Mouse (Mus musculus) spleen, embryonic (tissue): ENCODE data around the gene Soat1.

Source experiments
- CTCF ChIA-PET: fragments of 350-600 bp; sonication (Branson Sonifier 250); formaldehyde crosslinking; loops from one replicate; lab custom pipeline; 2022; lab: Charles Lee

Soat1 gene

DNA sequence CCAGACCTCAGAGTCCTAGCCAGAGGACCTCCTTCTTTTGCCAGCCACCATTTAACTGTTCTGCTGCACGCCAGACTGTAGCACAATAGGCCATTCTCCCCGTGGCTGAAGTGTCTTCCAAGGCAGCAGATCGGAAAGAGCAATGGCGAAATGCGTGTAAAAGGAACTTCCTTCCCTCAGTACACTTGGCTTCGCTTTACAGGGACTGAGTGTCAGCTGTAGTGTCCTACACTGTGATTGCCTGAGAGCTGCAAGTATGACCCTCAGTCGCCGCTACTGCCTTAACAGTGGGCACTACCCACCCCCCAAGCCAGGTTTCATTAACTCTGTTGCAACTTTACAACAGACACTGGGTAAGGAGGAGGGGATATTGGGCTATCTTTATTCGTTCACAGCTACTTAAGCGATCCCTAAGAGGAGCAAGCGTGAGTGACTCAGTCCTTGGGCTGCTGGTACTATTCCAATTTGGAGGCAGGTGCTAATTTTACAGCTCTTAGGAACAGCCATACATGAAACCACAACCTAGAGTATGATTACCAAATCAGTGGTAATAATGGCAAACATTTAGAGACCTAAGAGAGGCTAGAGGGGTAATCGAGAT, 6.4 kb downstream of the Soat1 start:
- CTCF ChIA-PET: no interaction called here

DNA sequence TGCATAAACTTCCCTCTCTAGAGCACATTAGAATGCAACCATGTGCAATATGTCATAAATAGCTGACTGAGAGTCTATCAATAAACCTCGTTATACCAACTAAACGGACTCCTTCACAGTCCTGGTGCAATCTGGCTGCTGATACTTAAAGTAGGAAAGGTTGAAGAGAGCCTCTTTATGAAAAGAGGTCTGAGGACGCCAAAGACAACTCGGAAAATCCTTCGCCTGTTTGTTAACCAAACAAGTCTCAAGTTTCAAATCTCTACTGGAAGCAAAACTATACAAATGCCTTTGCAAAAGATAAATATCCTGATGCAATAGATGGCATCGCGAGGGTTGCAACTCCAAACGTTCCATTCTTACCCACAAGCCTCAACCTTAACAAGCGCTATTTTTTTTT, 9.2 kb downstream of the Soat1 start:
- CTCF ChIA-PET: no interaction called here

DNA sequence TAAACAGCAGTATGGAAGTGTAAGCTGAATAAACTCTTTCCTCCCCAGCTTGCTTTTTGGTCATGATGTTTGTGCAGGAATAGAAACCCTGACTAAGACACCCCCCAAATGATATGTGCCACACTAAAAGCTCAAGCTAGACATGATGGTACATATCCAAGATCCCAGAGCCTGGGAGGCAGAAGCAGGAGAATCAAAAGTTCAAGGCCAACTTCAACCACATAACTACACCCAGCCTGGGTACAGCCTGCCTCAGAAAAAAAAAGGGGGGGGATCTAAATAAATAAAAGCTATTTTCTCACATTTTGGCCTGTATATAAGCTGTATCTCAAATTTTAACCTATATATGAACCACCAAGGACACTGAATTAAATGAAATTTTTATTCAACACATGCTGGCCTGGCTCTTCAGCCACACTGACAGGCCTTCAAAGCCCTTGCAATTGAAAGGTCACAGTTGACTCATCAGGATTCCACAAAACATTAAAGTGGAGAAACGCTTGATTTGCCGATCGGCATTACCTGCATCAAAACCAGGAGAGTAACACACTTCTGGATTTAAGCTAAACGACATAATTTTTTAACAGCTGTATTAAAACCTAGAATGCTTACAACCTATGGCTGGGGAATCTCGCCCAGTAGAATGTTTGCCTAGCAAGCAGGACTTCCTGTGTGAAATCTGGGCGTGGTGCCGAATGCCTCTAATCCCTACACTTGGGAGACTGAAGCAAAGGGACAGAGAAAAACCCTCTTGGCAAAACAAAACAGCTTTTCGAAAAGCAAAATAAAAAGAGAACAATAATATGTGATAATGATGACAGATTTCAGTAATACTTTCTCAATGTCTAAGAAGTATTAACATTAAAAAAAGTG, 9.9 kb downstream of the Soat1 start:
- CTCF ChIA-PET: no interaction called here

DNA sequence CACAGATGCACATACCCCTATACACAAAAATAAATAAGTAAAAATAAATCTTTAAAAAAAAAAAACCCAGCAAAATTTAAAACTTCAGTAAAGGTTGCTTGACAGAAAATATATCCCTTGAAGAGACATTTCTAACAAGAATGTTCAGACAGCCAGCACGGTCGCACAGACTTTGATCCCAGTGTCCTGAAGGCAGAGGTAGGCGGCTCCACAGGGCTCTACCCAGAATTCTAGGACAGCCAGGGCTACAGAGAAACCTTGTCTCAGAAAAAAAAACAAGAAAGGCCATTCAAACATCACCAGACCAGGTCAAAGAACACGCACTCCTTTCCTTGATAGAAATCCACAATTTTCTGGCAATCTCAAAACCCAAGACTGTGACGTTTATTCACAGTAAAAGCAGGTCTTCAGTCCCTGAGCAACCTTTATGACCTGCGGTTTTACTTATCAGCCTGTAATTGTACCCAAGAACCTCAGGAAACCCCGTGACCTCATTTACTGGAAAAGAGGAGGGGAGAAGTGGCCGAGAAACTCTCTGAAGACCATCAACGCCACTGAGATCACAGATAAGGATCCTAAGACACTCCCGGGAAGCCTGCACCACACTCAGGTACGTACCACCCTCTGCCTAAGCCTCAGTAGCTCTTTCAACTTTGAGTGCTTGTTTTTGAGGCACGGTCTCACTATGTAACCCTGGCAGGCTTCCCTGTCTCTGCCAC, 11.7 kb downstream of the Soat1 start:
- CTCF ChIA-PET: interaction anchor here (0.6 kb wide), 1 partner anchor 325 kb away, joined by 3 read pairs; no protein-coding TSS in a partner anchor

DNA sequence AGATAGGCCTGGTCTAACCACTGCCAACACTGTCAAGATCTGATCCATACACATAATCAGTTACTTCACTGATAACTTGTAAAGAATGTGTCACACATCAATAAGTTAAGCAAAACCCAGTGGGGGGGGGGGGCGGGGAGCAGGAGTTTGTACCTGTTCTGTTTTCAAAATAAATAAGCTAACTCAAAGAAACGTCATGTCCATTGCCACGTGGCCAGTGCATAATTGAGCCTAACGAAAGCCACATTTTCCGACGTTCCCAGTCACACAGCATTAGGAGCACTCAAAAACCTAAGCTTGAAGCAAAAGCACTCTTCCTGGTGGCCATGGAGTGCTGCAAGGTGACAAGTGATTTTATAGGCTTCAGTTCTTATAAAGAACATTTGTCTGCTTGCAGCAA, 13.1 kb downstream of the Soat1 start:
- CTCF ChIA-PET: interaction anchor here (0.6 kb wide), 1 partner anchor 404 kb away, joined by 3 read pairs; no protein-coding TSS in a partner anchor

DNA sequence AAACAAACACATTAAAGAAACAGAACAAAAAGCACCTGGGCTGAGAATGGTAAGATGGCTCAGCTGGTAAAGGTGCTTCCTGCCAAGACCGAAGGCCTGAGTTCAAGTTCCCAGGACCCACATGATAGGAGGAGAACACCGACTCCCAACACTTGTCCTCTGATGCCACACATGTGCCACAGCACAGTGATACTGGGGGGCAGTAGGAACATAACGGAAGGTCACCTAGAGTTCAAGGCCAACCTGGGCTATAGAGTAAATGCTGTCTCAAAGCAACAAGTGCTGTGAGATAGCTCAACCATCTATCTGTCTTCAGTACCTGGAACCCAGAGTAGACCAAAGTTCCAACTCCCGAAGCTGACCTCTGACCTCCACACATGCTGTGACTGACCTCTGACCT, 13.9 kb downstream of the Soat1 start:
- CTCF ChIA-PET: interaction anchor here (1.0 kb wide), 1 partner anchor 13 kb away, joined by 3 read pairs; no protein-coding TSS in a partner anchor

DNA sequence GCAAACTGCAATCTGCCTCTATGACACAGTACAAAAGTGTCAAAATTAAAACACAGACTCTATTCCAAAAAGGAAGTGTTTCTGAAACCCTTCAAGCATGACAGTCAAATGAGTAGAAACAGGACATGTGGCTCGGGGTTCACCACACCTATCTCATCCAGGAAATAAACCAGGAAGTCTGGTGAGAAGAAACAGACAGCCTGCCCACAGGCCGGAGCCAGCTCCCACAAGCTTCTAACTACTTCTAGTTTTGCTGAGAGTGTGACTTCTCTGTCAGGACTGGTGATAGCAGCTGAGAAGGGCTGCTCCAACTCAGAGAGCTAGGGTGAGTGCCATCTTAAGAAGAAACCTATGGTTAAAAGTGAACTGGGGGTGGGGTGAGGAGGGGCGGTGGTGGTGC, 14.4 kb downstream of the Soat1 start:
- CTCF ChIA-PET: interaction anchor here (1.0 kb wide), 1 partner anchor 13 kb away, joined by 3 read pairs; no protein-coding TSS in a partner anchor

DNA sequence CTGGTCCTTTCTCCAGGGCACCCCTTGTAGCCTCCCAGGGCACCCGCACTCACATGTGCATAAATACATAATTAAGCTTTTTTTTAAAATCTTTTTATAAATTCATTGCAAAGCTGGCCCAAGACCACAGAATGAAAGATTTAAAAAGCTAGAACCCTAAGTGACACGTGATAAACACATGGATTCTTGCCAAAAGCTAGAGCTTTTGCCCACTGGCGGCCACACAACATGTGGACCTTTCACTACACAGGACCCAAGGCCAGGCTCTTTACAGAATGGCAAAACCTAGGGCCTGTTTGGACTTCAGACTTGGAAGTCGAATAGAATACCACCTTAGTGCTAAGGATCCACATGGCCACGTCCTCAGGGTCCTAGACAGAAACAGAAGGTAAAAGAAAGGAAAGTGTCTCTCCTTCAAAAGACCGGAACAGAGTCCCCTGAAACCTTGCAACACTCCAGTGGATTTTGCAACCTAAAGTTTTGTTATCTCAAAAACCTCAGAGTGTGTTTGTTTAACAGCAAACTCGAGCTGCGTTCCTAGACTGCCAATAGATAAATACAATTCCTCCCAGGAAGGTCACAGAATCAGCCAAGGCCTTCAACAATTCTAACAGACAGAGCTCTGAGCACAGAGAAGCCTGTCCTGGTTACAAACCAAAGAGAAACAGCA, 15.6 kb downstream of the Soat1 start:
- CTCF ChIA-PET: interaction anchor here (0.6 to 0.8 kb wide), 2 partner anchors 127 to 169 kb away, joined by 3 to 7 read pairs; no protein-coding TSS in a partner anchor

DNA sequence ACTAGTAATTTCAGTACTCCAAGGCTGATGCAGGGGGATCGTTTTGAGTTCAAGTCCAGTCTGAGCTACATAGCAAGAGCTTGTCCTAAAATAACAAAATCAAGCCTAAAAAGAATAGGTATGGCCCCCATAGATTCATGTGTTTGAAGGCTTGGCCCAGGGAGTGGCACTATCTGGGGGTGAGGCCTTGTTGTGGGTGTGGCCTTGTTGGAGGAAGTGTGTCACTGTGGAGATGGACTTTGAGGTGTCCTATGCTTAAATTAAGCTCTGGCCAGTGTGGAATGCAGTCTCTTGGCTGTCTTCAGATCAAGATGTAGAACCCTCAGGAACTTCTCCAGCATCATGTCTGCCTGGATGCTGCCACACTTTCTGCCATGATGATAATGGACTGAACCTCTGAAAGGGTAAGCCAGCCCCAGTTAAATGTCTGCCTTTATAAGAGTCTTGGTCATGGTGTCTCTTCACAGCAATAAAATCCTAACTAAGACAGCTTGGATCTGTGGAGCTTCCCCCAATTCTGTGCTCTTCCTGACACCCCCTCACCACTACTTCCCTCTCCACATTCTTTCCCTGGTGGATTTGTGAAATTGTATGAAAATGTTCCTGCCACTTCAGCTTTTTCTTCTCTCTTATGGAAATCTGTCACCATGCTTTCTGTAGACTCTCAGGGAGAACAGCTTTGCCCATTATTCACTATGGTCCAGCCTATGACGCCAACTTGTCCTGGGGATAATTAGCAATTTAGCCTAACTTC, 18.9 kb downstream of the Soat1 start:
- CTCF ChIA-PET: no interaction called here

DNA sequence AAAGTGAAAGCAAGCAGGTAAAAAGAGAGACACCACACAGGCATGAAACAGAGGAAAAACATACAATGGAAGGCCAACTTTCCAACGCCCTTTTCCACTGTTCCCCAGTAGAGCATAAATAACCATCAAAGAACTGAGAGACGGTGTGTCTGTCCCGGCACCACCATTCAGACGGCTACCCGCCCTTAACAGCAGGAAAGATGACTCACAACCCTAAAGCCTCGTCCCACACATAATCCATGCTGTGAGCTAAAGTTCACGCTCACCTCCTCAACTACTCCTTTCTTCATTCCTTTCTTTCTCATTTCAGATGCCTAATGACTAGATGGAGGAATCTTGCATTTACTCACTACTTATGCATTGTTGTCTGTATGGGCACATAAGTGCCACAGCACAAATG, 19.7 kb downstream of the Soat1 start:
- CTCF ChIA-PET: no interaction called here

DNA sequence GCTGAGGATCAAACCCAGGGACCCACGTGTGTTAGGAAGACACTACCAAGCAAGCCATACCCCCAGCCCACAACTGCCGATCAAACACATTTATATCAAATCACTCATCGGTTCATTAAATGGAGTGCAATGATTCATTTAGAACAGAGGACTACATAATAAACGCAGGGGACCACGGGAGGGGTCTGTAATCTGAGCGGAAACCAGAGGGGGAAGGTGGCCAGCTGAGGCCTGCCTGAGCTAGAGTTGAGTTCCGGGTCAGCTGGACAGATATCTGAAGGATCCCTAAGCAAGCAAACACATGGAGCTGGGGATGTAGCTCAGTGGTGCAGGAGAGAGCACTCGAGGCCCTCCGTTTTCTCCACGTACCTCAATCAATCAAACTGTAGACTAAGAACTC, 20.3 kb downstream of the Soat1 start:
- CTCF ChIA-PET: no interaction called here

DNA sequence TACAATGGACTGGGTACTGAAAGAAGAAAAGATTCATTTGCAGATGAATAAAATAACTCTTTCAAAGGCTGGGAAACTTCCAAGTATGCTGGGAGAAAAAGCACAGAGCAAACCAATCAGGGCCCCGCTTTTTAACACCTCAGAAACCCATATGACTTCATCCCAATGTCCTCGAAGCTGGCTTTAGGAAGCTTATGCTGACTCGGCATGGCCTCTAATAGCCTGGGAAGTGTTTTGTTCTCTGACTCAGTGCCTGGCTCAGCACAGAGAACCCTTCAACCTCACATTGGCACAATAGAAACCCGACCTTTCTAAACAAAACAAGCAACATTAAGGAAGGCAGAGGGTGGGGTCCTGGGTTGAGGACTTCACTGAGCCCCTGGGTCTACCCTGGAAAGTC, 23.7 kb downstream of the Soat1 start:
- CTCF ChIA-PET: no interaction called here

DNA sequence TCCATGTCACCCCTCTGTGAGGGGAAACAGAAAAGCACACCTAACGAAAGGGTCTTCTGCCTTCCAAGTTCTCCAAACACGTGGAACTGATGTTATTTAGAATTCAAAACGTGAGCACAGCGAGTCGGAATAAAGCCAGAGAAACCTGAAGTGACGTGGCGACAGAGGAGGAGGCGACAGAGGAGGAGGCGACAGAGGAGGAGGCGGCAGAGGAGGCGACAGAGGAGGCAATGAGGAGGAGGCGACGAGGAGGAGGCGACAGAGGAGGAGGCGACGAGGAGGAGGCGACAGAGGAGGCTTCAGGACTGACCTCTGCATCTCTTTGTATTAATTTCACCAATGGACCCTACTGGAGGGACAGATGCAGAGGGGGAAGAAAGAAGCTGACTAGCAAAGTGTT, 24.4 kb downstream of the Soat1 start:
- CTCF ChIA-PET: no interaction called here

DNA sequence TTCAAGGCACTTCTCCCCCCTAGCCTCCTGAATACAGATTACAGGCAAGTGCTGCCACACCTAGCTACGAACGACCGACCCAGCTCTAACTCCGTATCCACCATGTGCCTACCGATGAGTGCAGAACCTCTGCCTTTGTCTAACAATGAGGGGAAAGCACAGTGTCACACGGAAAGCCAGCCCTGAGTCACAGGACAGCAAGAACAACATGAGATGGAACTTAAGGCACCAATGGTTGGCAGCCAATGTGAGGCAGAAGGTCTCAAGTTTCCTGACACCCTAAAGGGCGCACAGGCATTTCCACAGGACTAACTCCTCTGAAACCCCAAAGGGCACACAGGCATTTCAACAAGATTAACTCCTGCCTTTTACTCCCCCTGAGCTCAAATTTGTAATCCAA, 25.0 kb downstream of the Soat1 start:
- CTCF ChIA-PET: no interaction called here

DNA sequence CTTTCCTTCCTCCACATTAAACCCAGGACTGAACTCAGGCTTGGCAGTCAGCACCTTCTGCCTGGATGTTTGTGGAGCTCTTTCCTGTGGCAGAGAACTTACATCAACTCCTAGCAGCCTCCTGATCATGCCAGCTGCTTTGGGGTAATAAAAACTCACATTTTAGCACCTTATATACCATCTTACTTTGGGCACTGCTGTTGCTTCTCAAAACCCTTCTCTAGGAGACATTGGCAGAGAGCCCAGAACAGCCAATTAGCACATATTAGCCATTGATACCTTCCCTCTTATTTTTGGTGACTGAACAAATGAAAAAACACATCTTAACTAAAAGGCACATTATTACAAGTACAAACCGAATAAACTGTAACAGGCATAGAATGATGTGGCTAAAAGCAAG, 29.1 kb downstream of the Soat1 start:
- CTCF ChIA-PET: no interaction called here

DNA sequence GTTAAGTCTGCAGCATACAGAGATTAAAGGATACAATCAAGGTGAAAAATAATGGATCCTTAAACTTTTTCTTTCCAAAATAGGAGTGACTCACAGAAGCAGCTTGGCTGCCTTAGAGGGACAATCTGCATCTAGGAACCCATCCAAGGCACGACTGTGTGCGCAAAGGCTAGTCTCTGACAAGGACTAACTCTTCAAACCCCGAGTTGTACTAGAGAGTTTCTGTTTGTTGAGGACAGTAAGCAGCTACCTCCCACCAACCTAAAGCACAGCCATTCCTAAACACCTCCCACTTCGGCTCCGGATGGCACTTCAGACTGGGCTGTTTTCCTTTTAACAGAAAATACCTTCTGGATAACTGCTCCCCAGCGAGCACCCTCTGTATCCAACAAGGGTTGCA, 31.4 kb downstream of the Soat1 start:
- CTCF ChIA-PET: no interaction called here

DNA sequence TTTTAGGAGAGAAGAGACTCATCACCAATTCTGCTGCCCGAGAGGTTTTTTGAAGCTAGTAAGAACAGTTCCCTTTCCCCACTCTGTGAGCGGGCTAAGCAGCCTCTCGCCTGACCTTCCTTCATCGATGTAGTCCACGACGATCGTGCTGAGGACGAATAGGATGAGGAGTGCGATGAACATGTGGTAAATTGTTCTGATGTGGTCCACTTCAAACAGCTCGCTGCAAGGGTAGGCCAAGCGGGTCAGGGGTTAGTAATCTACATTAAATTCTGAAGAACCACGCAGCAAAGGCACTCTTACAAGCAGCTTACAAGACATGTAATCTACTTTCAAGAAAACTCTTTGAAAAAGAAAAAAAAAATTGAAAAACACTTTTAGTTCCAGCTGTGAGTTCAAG, 31.9 kb downstream of the Soat1 start:
- CTCF ChIA-PET: interaction anchor here (0.6 kb wide), 1 partner anchor 644 kb away, joined by 10 read pairs; no protein-coding TSS in a partner anchor

DNA sequence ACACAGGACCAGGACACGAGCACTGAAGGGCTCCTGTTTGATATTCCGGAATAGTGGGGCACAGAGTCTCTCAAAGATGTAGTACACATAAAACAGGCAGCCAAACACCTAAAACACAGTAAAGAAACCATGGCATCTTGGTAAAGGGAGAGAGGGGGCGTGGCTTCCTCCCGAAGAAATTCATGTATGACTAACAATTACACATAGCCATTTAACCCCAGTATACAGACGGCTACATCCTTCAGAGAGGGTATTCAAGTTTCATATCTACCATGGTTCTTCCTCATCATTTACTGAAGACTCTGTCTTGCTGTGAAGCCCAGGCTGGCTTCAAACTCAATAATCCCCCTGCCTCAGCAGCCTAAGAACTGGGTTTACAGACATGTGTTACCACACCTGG, 36.4 kb downstream of the Soat1 start:
- CTCF ChIA-PET: no interaction called here

DNA sequence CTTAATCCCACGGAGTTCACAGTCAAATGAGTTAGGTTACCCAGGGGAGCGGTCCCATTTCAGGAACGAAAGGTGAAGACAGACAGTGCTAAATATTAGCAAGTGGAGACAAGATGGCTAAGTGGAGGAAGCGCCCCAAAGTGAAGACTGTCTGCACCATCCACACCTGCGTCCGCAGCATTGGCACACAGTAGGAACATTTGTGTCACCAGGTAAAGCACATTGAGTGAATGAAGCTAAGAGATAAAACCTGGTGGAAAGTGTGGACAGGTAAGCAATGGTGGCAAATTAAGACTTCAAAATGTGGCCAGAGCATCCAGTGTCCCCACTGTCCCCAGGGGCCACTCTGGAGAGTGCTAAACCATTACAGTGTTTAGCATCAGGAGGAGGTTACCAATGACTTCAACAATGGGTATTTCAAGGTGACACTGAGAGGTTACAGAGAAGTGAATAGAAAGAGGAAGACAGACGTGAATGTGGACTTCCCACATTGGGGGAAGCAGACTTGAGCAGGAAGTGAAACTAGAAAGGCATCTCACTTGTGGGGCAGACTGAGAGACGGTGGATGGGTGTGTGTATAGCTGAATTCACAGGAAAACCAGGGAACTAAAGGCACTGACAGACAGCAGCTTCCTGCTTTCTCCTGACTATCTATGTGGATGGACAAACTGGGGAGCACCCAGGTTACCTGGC, 37.0 kb downstream of the Soat1 start:
- CTCF ChIA-PET: interaction anchor here (0.6 kb wide), 1 partner anchor 518 kb away, joined by 4 read pairs; no protein-coding TSS in a partner anchor

DNA sequence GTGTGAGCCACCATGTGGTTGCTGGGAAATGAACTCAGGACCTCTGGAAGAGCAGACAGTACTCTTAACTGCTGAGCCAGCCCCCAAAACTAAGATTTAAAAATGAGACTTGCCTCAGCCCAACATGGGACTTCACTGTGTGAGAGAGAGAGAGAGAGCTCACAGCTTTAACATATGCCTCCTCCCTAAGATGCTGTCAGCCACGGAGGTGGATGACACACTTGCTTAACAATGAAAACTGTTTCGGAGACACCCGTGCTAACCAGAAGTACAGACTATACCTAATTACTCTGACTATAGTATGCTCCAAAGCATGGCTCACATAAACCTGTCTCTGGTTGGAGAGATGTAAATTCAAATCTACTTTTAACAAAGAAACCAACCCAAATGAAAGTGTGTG, 40.6 kb downstream of the Soat1 start:
- CTCF ChIA-PET: no interaction called here
